Mouse (Mus musculus) myocyte (in vitro differentiated cells): Measurements from ENCODE around the gene Ctdnep1.

ENCODE experiments used
- CEBPB ChIP-seq: IDR thresholded peaks from 2 replicates; pipeline ENCODE4 v1.6.1; 2011; ENCODE audit warnings: mild to moderate bottlenecking, moderate library complexity; ENCODE audit not compliant: poor library complexity, insufficient read depth, severe bottlenecking
- E2F4 ChIP-seq: IDR thresholded peaks from one replicate; pipeline ENCODE4 v1.6.1; 2011; ENCODE audit warnings: mild to moderate bottlenecking, control low read depth, moderate library complexity; ENCODE audit not compliant: insufficient read depth
- MAX ChIP-seq: IDR thresholded peaks from one replicate; pipeline ENCODE4 v1.6.1; 2011; ENCODE audit warnings: low read depth, mild to moderate bottlenecking, control low read depth
- MYOG ChIP-seq, 3 experiments: IDR thresholded peaks; one replicate each; pipeline ENCODE4 v1.6.1; 2011; ENCODE audit warnings: control low read depth in 2 of 3, low read depth in 2 of 3, mild to moderate bottlenecking in 2 of 3; ENCODE audit not compliant: insufficient read length in 2 of 3, control insufficient read depth in 1 of 3, insufficient read depth in 1 of 3
- POLR2A ChIP-seq: IDR thresholded peaks from one replicate; pipeline ENCODE4 v1.6.1; 2011; ENCODE audit warnings: low read depth, mild to moderate bottlenecking, control low read depth, moderate library complexity; ENCODE audit not compliant: insufficient read length
- TCF12 ChIP-seq: IDR thresholded peaks from one replicate; pipeline ENCODE4 v1.6.1; 2011; ENCODE audit warnings: mild to moderate bottlenecking, control low read depth; ENCODE audit not compliant: poor library complexity, insufficient read depth, severe bottlenecking
- USF1 ChIP-seq: IDR thresholded peaks from one replicate; pipeline ENCODE4 v1.6.1; 2011; ENCODE audit warnings: low read depth, mild to moderate bottlenecking, control low read depth, moderate library complexity

DNA sequence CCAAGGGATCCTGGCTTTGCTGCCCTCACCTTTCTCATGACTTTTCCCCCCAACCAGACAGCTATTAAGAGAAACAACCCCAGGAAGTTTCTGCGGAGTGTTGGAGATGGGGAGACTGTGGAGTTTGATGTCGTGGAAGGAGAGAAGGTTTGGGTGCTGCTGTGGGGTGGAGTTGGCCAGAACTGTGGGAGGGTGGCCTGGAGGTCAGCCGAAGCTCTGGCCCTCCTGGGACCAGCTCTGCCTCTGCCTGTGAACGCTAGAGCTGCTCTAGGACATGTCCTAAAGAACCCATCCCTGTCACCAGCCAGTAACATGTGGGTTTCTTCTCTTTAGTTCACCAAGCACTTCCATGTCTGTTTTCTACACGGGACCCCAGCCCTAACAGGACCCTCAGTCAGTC lies 41.8 kb upstream of the Ctdnep1 start:
- TF ChIP-seq USF1, result no peak
- TF ChIP-seq POLR2A, result no peak
- TF ChIP-seq MAX, result no peak
- no peak for TF ChIP-seq E2F4
- no peak for TF ChIP-seq CEBPB
- TF ChIP-seq TCF12, result no peak
- no peak for TF ChIP-seq MYOG (IDR thresholded peaks at IDR 0.05; ENCODE audit: control insufficient read depth in 1 of 3, insufficient read depth in 1 of 3, insufficient read length in 2 of 3, low read depth in 2 of 3)
